Mouse (Mus musculus) E14TG2a.4 (cell line): ENCODE data around the gene Plcl1.

Source experiments
- CTCF ChIP-seq: conservative IDR thresholded peaks from 2 replicates; pipeline ENCODE4 v1.5.1; 2014; ENCODE audit warnings: low read length
- NANOG ChIP-seq: IDR thresholded peaks from 2 replicates; pipeline ENCODE4 v1.6.1; 2014; ENCODE audit warnings: borderline replicate concordance, low read length, mixed read lengths
- POU5F1 ChIP-seq: IDR thresholded peaks from 2 replicates; pipeline ENCODE4 v1.6.1; 2014; ENCODE audit warnings: low read length, borderline replicate concordance

DNA sequence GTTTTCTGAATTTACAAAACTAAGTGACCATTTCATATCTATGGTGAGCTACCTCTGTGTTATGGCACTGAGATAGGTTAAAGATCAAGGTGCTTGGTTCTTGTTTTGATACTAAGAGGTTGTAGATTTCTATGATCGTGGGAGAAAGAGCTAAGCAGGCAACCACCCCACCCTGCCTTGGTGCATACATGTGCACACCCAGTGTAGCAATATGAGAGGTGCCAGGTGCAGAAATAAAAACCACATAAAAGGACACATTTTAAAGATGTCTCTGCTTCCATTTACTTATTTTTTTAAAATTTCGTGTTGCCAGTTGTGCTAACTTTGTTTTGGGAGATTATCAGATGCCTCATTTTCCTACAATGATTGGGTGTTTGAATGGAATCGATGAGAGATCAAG, 33.1 kb upstream of the Plcl1 start:
- TF ChIP-seq CTCF (no peak), POU5F1 (no peak), NANOG (no peak)
